Mouse (Mus musculus) c-Kit-positive CD71-positive TER-119-positive erythroid progenitor cells, embryonic 14.5 days (primary cell): ENCODE results near the gene Rufy4.

Experiments used
- DNase-seq: peaks from one replicate; pipeline ENCODE4 v3.0.0-alpha.2; 2013; ENCODE audit warnings: low spot score

Gene Rufy4

GRCm38 (mm10) chr1:74124991-74125552 lies at the start of gene Rufy4:
Gene Rufy4 (plus strand): TSS chr1:74125541.
- DNase-seq, result peak; percentile 45

- no peak for DNase-seq
These were observed 49.1 kb upstream of the Rufy4 start for GRCm38 (mm10) chr1:74076230-74076629.

DNA sequence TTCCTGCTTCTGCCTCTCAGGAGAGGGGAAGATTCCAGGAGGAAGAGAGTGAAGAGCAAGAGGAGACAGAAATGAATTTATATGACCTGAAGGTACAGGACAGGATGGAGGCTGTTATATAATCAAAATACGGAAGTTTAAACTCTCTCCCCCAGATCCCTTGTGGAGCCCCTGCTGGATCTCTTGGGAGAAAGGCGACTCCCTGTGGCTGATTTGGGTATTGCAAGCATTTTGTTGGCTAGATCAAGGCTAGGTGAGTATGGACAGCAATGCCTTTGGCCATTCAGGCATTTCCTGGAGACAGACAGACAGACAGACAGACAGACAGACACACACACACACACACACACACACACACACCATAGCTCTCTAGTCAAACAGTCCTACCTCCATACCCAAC lies 48.0 kb upstream of the Rufy4 start:
- peak; percentile 56 for DNase-seq

DNA sequence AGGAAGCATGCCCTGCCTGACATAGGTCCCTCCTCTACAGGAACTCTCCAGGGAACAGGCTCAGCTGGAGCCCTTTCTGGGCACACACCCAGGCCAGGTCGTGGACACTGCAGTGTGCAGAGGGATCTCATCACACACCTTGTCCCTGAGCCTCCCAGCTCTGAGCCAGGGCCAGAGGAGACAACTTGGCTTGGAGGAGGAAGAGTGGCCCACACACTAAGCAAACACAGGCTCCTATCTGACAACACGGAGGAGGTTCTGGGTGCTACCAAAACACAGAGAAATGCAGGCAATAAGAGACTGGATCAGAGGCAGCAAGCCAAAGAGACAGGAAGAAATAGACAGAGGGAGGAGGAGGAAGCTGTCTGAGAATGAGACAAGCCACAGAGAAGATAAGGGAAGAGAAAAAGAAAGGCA lies 43.8 kb upstream of the Rufy4 start:
- no peak for DNase-seq

DNA sequence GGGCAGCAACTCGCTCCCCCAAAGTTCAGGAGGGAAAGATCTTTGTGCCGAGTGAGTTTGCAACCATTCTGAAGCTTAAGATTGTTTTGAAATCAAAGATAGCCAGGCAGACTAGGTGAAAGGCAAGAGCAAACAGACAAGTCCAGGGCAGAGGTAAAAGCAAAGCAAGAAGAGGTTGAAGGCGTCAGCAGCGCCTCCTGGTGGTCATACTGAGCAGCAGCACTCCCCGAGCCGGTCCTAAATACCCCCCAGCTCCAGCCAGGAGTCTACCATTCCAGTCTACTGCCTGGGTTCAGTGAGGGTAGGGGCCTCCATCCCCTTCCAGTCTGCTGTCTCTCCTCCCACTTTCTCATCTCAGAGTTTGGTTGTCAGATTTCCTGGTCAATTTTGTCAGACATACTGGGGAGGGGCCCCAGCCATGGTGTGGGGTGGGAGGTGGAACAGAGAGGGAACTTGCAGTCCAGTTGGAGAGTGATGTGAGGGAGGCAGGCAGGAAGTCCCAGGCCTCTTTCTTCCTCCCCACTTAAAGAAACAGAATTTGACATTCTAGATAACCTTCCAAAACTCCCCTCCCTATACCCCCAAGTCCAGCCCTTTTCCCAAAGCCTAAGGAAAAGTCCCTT lies 42.4 kb upstream of the Rufy4 start:
- peak; percentile 61 for DNase-seq

DNA sequence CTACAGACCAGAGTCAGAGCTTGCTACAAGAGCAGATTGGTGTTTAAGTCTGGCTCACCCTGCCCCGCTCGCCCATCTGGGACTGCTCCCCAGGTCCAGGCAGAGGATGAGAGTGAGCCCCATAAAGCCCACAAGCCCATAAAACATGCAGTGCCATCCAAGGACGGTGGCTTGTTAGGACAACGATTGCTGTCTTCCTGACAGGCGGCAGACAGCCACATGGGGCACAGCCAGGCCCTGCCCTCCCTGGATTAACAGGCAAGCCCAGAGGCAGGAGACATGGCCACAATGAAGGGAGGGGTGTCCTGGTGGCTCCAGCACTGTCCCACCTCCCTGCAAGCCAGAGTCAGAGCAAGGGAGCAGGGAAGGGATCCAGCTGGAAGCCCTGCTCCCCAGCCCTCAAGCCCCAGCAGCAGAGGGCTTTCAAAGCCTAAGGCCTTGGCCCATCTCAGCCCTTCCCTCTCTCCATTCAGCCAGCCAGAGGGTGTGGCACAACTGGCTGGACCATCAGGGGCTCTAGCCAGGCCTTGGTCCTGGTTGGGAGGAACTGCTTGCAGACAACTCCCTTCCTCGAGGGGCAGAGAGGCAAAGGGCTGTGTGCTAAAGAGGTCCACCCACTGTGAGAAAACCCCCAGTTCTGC lies 41.2 kb upstream of the Rufy4 start:
- no peak for DNase-seq

- DNase-seq, result no peak
These were observed 40.6 kb upstream of the Rufy4 start for GRCm38 (mm10) chr1:74084752-74085151.

DNA sequence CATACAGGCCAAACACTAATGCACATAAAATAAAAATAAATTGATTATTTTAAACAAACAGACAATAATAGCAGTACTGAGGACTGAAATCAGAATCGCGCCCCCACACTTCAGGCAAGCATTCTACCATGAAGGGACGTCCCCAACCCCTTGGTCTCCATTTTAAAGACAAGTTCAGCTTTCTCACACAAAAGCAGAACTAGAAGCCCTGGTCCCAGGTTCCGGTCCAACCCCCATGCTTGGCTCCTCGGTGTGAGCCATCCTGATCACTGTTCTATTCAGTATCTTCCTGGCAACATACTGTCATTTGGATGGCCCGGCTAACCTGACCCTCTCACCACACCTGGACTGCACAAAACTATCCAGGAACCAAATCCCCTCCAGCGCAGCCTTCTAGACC lies 39.8 kb upstream of the Rufy4 start:
- no peak for DNase-seq

- DNase-seq, result no peak
These were observed 36.8 kb upstream of the Rufy4 start for GRCm38 (mm10) chr1:74088569-74088968.

DNA sequence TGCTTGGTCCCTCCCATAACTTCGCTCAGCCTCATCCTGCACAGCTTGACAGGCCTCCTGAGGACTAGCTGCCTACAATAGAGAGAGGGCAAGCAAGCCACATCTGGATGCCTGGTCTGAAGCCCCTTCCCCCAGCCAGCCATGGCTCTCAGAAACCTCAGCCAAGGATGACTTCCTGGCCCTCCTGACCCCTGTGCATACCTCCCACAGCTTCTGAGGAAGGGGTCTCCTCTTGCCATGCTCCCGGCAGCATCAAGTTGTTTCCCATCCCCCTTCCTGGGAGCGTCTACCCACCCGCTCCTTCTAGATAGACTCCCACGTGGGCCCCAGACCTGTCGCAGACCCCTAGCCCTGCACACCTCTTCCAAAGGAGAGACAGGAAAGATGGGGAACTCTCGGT lies 35.0 kb upstream of the Rufy4 start:
- DNase-seq, result no peak

GRCm38 (mm10) chr1:74091138-74091537 lies 34.2 kb upstream of the Rufy4 start:
- no peak for DNase-seq

DNA sequence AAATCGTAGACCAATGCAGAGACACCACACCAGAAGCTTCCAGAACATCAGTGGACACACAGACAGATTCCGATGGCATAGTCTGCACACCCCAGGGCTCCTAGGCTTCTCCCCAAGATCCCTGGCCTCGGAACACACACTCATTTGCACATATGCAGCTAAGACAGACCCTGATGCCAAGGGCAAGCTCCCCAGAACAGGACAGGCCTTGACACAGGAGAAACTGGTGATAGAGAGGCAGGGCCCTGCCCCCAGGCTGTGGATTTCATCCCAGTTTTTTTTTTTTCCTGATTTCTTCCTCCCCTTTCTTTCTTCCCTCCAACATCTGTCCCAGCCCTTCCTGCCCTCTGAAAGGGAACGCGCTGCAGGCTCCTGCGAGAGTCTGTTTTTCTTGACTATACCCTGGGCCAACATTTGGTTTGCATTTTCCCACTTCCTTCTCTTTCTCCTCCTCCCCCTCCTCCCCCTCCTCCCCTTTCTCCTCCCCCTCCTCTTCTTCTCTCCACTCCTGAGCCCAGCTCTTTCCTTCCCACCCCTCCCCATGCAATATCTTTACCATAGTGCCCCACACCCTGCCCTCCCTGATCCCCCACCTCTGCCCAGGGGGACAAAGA lies 33.6 kb upstream of the Rufy4 start:
- no peak for DNase-seq

GRCm38 (mm10) chr1:74092242-74092641 lies 33.1 kb upstream of the Rufy4 start:
- DNase-seq, result no peak

GRCm38 (mm10) chr1:74093447-74093846 lies 31.9 kb upstream of the Rufy4 start:
- no peak for DNase-seq

GRCm38 (mm10) chr1:74094497-74095270 lies 30.7 kb upstream of the Rufy4 start:
- no peak for DNase-seq

DNA sequence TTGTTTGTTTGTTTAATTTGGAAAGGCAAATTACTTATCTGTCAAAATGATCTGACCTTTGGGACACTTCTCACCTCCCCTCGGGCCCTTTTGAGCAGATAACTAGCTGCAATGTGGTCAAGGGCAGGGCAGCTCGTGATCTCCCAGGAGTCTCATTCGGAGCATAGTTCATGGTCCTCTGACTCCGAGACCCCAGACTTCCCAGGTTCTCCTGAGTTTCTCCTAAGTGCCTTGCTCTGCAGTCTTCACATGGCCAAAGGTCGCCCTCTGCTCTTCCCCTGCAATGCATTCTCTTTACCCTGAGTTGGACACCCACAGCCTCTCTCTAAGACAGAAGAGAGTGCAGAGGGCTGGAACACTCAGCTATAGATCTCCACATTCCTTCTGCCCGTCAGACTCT lies 30.0 kb upstream of the Rufy4 start:
- no peak for DNase-seq

DNA sequence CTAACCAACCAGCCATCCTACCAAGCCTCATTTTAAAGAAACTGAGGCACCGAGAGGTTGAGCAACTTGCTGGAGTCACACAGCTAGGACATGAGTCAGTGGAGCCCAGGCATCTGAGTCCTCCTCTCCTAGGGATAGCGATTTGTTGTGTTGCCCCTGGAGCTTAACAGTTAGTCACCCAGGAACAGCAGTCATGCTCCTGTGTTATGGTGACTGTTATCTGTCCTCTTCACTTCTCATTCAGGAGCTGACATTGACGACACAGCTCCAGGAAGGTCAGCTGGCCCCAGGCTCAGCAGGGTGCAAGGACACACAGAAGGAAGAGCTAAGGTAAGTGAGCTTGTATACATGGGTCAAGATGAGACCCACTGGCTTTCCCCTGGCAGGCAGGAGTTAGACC lies 29.6 kb upstream of the Rufy4 start:
- no peak for DNase-seq

DNA sequence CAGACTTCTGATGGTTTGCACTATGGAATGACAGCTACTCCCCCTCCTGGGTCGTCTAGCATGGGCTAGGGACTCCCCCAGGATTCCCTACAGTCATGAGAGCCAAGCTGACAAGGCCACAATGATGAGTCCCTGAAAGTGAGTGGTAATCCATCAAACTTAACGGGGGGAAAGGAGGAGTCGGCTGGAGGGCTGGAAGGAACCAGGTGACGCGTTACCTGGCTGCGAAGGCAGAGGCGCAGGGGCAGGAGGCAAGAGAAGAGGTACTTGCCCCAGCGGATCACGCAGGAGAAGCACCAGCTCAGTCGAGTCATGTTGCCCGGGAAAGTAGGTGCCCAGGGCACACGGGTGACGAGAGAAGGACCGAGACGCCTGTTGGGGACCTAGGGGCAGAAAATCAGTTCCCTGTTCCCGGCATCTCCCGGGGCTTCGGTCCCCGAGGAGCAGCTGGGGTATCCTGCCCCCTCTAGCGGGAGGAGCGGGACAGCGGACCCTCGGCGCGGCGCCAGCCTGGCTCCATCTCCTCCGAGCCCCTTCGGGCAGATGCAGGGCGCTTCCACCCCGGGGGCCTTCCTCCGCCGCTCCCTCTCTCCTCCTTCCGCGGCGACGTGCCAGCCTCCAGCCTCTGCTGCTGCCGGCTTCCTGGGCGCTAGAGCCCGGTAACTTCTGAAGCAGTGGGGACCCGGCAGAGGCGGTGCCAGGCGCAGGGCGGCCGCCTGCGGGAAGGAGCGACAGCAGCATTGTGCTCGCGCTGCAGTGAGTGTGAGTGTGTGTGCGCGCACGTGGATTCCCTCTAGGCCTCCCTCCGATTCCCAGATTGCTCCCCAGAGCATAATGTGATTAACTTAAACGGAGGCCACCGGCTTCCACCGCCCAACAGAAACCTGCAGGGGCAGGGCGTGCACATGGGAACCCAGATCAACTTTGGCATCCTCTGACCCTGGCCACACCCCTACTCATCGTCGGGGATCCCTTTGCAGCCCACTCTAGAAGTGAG lies 27.0 kb upstream of the Rufy4 start:
- DNase-seq, result no peak

- no peak for DNase-seq
These were observed 26.3 kb upstream of the Rufy4 start for GRCm38 (mm10) chr1:74099001-74099435.

GRCm38 (mm10) chr1:74103654-74104353 lies 21.5 kb upstream of the Rufy4 start:
- DNase-seq, result no peak

GRCm38 (mm10) chr1:74105660-74106059 lies 19.7 kb upstream of the Rufy4 start:
- no peak for DNase-seq
